Mouse (Mus musculus) heart, embryonic 15.5 days (tissue): ENCODE data around the gene Gm3448. TPM values are rescaled to one million over a fixed set of nuclear protein-coding genes. Genes with fewer than 3 reads are reported as not detected.
A peak's percentile ranks its signal among the peaks of the same experiment; 100 is the strongest.
"Not testable (repeated sequence)": the region's sequence is repeated elsewhere in the genome, so short reads cannot be mapped to it uniquely, and the experiment has no call there.

Source experiments
- ATAC-seq: fragments of 200-750 bp; cut with Nextera tagmentation; replicated peaks from 2 replicates; pipeline ENCODE4 v1.8.0; 2017; ENCODE audit warnings: low read depth, moderate TSS enrichment; ENCODE audit not compliant: insufficient number of reproducible peaks, insufficient read depth, low FRiP score
- H3K27ac ChIP-seq: fragments of 300-500 bp; sonication (generic); 2 replicates; pipeline ENCODE4 v1.5.1; 2015; ENCODE audit warnings: mild to moderate bottlenecking, inconsistent platforms
- H3K27me3 ChIP-seq: fragments of 300-500 bp; sonication (generic); 2 replicates; pipeline ENCODE4 v1.6.1; 2015; ENCODE audit warnings: inconsistent platforms
- H3K36me3 ChIP-seq: fragments of 300-500 bp; sonication (generic); 2 replicates; pipeline ENCODE4 v1.6.1; 2015; ENCODE audit warnings: mild to moderate bottlenecking, inconsistent platforms
- H3K4me1 ChIP-seq: fragments of 300-500 bp; sonication (generic); replicated peaks from 2 replicates; pipeline ENCODE4 v1.6.1; 2015; ENCODE audit warnings: inconsistent platforms
- H3K4me2 ChIP-seq: fragments of 300-500 bp; sonication (generic); 2 replicates; pipeline ENCODE4 v1.6.1; 2015; ENCODE audit warnings: inconsistent platforms, mild to moderate bottlenecking, moderate library complexity
- H3K4me3 ChIP-seq: fragments of 300-500 bp; sonication (generic); 2 replicates; pipeline ENCODE4 v1.5.1; 2015; ENCODE audit warnings: mild to moderate bottlenecking, inconsistent platforms
- H3K9ac ChIP-seq: fragments of 300-500 bp; sonication (generic); 2 replicates; pipeline ENCODE4 v1.6.1; 2015; ENCODE audit warnings: mild to moderate bottlenecking, inconsistent platforms
- H3K9me3 ChIP-seq: fragments of 300-500 bp; sonication (generic); replicated peaks from 2 replicates; pipeline ENCODE4 v1.6.1; 2016; ENCODE audit warnings: inconsistent platforms
- WGBS: fragments of 180-500 bp; shearing (Covaris S2); methylation state at CpG from one replicate; pipeline ENCODE4 v1.1.7; 2015; ENCODE audit warnings: mixed read lengths; 5-methylcytosine and 5-hydroxymethylcytosine counted together
- polyA plus RNA-seq: library from polyadenylated mRNA; unstranded; fragments of >200 nt; fragmentation: Nextera tagmentation; extraction: Ambion mirVana; gene quantifications from 2 replicates; pipeline ENCODE4 v1.2.1, GENCODE M21; 2015

Gene Gm3448
- polyA plus RNA-seq, 1 experiment from 2014 or later = 2.1 TPM

DNA sequence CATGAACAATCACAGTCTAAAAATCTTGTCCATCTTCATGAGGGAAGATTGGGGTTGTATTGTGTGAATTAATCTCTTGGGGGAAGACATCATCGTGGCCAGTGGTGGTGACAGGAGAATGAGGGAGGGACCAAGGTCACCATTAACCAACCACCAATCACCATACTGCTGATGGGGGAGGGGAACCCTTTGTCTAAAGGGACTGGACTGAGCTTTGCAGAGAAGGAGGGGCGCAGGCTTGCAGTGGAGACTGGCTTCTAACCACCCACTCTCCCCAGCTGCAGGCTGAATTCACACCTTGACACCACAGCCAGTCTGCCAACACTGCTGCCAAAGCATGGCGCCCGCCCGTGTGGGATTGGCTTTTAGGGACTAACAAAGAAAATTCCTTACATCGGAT, 24.7 kb upstream of the Gm3448 start:
- Histone ChIP-seq H3K4me2 (no peak overlapping the region), H3K9me3 (no peaks in the 10 kb centered on the region), H3K4me3 (no peak overlapping the region), H3K27me3 (peaks cover 21% of the 10 kb centered on the region), H3K27ac (no peak overlapping the region), H3K9ac (no peak overlapping the region), H3K36me3 (no peaks in the 10 kb centered on the region), H3K4me1 (peaks cover 24% of the 10 kb centered on the region)
- ATAC-seq = no peak
- 50% methylated on average over 6 of the region's 6 CpGs for whole genome bisulfite sequencing

DNA sequence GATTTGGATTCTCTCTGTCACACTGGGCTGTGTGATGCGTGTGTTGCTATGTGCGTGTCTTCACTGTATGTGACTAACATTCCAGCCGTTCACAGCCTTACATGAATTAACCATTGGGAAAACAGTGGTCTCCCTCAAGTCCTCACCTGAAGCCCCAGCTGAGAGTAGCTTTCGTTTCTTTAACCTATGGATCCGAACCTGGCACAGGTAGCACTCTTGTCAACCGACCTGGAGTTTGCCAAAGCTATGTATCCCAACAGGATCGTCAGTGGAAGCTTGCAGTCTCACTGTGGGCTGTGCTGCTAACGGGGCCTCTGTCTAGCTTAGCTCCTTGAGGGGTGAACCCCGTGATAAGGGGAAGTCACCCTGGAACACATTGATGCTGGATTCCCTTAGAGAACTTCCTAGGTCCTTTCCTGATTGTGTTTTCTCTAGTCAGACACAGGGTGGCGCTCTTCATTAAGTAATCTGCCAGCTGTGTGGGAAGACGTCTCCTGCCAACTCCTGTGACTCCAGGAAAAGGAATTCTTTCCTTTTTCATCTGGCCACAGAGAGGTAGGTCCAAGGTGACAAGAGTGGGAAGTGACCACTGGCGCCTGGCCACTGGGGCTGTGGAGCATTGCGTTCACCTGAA, 24.2 kb upstream of the Gm3448 start:
- H3K27ac ChIP-seq = no peak overlapping the region
- H3K27me3 ChIP-seq = peaks cover 21% of the 10 kb centered on the region
- no peak overlapping the region for H3K4me2 ChIP-seq
- H3K36me3 ChIP-seq = no peaks in the 10 kb centered on the region
- no peaks in the 10 kb centered on the region for H3K9me3 ChIP-seq
- no peak overlapping the region for H3K9ac ChIP-seq
- ATAC-seq = 0 out of 2 replicates have a peak, but pooled peaks have one; percentile 21
- no peak overlapping the region for H3K4me3 ChIP-seq
- peaks cover 24% of the 10 kb centered on the region for H3K4me1 ChIP-seq
- 41% methylated on average over 13 of the region's 13 CpGs for WGBS

- Histone ChIP-seq H3K4me2 (no peak overlapping the region), H3K4me3 (no peak overlapping the region), H3K36me3 (no peaks in the 10 kb centered on the region), H3K9me3 (no peaks in the 10 kb centered on the region), H3K27ac (no peak overlapping the region), H3K4me1 (peaks cover 30% of the 10 kb centered on the region), H3K27me3 (peaks cover 29% of the 10 kb centered on the region), H3K9ac (no peak overlapping the region)
- 83% methylated on average over 6 of the region's 6 CpGs for WGBS
- ATAC-seq = no peak
These were observed 19.0 kb upstream of the Gm3448 start for GRCm38 (mm10) chr17:15060356-15060755.

DNA sequence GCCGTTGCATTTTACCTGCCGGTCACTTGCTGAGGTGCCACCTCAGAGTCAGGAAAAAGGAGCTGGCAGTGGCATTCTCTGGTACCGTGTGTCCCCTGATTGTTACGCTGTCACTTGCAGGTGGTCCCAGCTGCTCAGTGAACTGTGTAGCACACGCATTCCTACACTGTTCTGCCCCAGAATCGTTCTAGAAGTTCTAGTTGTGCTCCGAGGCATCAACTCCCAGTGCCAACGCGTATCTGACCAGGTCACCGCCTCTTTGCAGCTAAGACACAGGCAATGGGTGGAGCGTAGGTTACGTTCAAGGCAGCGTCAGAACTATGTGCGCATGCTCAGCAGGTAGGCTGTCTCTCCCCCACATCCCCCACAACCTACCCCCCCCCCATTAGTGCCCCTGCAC, 18.3 kb upstream of the Gm3448 start:
- Histone ChIP-seq H3K9me3 (no peaks in the 10 kb centered on the region), H3K4me1 (peaks cover 30% of the 10 kb centered on the region), H3K36me3 (no peaks in the 10 kb centered on the region; the same call in 1 of the 2 replicates), H3K4me3 (no peak overlapping the region), H3K27ac (no peak overlapping the region), H3K9ac (no peak overlapping the region), H3K4me2 (no peak overlapping the region), H3K27me3 (peaks cover 30% of the 10 kb centered on the region)
- no peak for ATAC-seq
- 93% methylated on average over 14 of the region's 14 CpGs for whole genome bisulfite sequencing

DNA sequence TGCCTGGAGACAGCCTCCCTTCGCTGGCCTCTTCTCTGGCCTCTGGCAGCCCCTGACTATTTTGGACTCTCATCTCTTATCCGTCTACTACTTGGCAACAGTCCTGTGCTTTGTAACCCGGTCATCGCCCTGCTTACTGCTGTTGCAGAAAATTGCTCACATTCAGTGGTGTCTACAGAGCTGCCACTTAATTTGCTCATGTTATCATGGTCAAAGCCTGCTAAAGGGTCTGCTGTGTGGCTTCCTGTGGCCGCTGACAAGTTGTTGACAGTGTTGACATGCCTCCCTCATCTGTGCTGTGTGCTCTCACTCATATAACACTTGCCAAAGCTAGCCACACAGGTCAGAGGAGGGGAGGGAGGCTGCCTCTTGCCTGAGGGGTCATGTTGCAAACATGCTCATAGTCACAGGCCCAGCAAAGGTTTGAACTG, 16.8 kb upstream of the Gm3448 start:
- Histone ChIP-seq H3K4me1 (peaks cover 30% of the 10 kb centered on the region), H3K4me3 (no peak overlapping the region), H3K27me3 (peaks cover 26% of the 10 kb centered on the region), H3K36me3 (no peaks in the 10 kb centered on the region; the same call in 1 of the 2 replicates), H3K27ac (peak overlapping the region; percentile 56), H3K4me2 (peak overlapping the region; percentile 21; the same call in 1 of the 2 replicates), H3K9me3 (no peaks in the 10 kb centered on the region), H3K9ac (no peak overlapping the region)
- 28% methylated on average over 5 of the region's 5 CpGs for WGBS
- peak; percentile 94 for ATAC-seq

DNA sequence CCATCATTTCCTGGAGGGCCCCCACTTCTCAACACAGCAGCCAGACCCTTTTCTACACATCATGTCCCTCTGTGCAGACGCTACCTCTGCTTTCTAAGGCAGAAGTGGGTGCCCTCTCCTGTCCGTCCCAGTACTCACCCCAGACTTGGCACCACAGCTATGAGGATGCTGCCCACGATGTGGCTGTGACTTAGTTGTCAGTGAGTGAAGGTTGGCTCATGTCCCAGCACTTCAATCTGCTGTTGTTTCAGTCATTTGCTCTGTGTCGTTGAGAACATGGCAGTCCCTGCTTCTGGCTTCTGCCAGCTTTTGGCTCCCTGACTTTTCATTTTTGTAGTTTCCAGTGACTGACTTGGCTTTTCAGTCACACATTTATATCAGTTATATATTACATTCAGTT, 14.6 kb upstream of the Gm3448 start:
- Histone ChIP-seq H3K9me3 (no peaks in the 10 kb centered on the region), H3K27me3 (peaks cover 13% of the 10 kb centered on the region), H3K27ac (no peak overlapping the region), H3K4me3 (no peak overlapping the region), H3K4me2 (no peak overlapping the region), H3K9ac (no peak overlapping the region), H3K36me3 (no peaks in the 10 kb centered on the region; the same call in 1 of the 2 replicates), H3K4me1 (peaks cover 30% of the 10 kb centered on the region)
- 55% methylated on average over 4 of the region's 4 CpGs for WGBS
- no peak for ATAC-seq

- not testable (repeated sequence) for H3K9ac ChIP-seq, ATAC-seq, H3K4me2 ChIP-seq, H3K4me3 ChIP-seq, H3K36me3 ChIP-seq, H3K9me3 ChIP-seq, H3K27me3 ChIP-seq, H3K27ac ChIP-seq
- 90% methylated on average over 13 of the region's 13 CpGs for WGBS
- H3K4me1 ChIP-seq = peaks cover 21% of the 10 kb centered on the region
These were observed 12.5 kb upstream of the Gm3448 start for GRCm38 (mm10) chr17:15053829-15054200.

- not testable (repeated sequence) for H3K4me3 ChIP-seq, ATAC-seq, H3K9ac ChIP-seq, H3K4me2 ChIP-seq, H3K27ac ChIP-seq, H3K9me3 ChIP-seq, H3K36me3 ChIP-seq, H3K27me3 ChIP-seq
- peaks cover 16% of the 10 kb centered on the region for H3K4me1 ChIP-seq
- WGBS = 94% methylated on average over 6 of the region's 8 CpGs
These were observed 12.0 kb upstream of the Gm3448 start for GRCm38 (mm10) chr17:15053183-15053828.

DNA sequence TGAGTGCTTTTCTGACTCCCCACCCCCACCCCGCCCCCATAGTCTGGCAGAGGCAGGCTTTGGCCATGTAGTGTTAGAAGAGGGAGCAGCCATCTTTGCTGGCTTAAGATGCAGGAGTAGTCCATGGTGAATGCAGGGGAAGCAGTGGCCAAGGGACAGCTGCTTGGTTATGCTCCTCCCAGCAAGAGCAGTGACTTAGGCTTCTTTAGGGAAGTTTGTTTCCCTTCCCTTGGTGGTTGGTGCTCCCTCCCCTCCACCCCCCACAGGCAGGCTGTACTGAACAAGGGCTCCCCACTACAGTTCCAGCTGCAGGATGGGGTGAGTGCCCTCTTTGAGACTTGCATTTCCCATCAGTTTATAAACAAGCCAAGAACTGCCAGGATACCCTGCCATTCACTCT, 11.4 kb upstream of the Gm3448 start:
- not testable (repeated sequence) for H3K36me3 ChIP-seq, ATAC-seq, H3K27ac ChIP-seq

DNA sequence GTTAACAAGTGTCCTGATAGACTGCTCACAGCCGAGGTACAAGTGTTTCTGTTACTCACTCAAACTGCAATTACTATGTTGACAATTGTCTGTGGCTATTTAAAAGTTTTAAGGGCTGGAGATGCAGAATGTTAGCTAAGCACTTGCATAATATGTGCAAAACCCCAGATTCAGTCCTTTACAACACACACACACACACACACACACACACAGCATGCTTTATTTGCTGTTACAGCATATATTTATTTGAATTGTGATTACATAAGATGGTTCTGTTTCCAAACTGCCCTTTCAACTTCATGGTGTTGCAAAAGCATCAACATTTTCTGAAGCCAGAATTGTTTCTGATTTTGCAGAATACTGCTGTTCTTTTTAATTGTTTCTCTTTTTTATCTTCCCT, 9.0 kb upstream of the Gm3448 start:
- not testable (repeated sequence) for H3K36me3 ChIP-seq, H3K27me3 ChIP-seq, H3K4me2 ChIP-seq, H3K9ac ChIP-seq, ATAC-seq, H3K9me3 ChIP-seq, H3K4me3 ChIP-seq, H3K27ac ChIP-seq, H3K4me1 ChIP-seq
- WGBS = no CpG with 5 or more reads among the region's 1 CpGs

More for the DNA sequence above, 11.4 kb upstream of the Gm3448 start:
- H3K4me1 ChIP-seq = peaks cover 13% of the 10 kb centered on the region
- not testable (repeated sequence) for H3K27me3 ChIP-seq, H3K4me3 ChIP-seq, H3K9ac ChIP-seq, H3K9me3 ChIP-seq, H3K4me2 ChIP-seq
- WGBS = 68% methylated on average over 1 of the region's 1 CpGs

DNA sequence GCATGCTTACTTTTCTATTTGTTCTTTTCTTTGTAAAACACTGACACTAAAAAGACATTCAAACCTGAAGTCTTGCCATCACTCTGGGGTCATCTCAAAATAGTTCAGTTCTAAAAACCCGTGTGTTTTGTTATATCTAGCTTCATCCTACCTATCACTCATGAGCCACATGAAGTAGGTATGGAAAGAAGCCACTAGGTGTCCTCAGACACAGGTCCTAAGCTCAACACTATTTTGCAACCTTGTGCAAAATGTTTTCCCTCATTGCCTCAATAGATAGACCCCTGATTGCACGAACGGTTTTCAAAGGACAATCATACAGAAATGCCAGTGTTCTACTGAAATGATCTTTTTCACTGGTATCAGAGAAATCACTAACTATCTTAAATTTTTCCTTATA, 882 bp downstream of the Gm3448 start:
- not testable (repeated sequence) for ATAC-seq, H3K27me3 ChIP-seq, H3K4me3 ChIP-seq, H3K4me1 ChIP-seq, H3K36me3 ChIP-seq, H3K27ac ChIP-seq, H3K9ac ChIP-seq, H3K9me3 ChIP-seq, H3K4me2 ChIP-seq
- WGBS = no CpG with 5 or more reads among the region's 3 CpGs

- not testable (repeated sequence) for H3K9me3 ChIP-seq, H3K9ac ChIP-seq, H3K4me3 ChIP-seq, ATAC-seq, H3K27me3 ChIP-seq, H3K4me2 ChIP-seq, H3K27ac ChIP-seq, H3K4me1 ChIP-seq, H3K36me3 ChIP-seq
- WGBS = no CpG with 5 or more reads among the region's 4 CpGs
These were observed 9.9 kb downstream of the Gm3448 start for GRCm38 (mm10) chr17:15031414-15031813.
